Mouse (Mus musculus): Measurements from ENCODE around the gene Kcnk4.

Gene Kcnk4

GRCm38 (mm10) chr19:6940396-6941351 is 6.4 kb upstream of the Kcnk4 start:
- in situ Hi-C loops (cut with MboI, MseI), result no loop called here

GRCm38 (mm10) chr19:6939106-6940002 is 5.0 kb upstream of the Kcnk4 start:
- in situ Hi-C loops (cut with MboI, MseI), result loop anchor here in 1 of 2 experiments (10.0 kb wide), 1 partner anchor 255 kb away; no protein-coding TSS in a partner anchor

GRCm38 (mm10) chr19:6937541-6938465 is 3.5 kb upstream of the Kcnk4 start:
- in situ Hi-C loops (cut with MboI, MseI), result loop anchor here in 1 of 2 experiments (10.0 kb wide), 1 partner anchor 253 kb away; no protein-coding TSS in a partner anchor

GRCm38 (mm10) chr19:6936299-6936698 is 2.0 kb upstream of the Kcnk4 start:
- in situ Hi-C loops (cut with MboI, MseI), result loop anchor here in 1 of 2 experiments (10.0 kb wide), 1 partner anchor 251 kb away; no protein-coding TSS in a partner anchor

GRCm38 (mm10) chr19:6933436-6934194 is 700 bp downstream of the Kcnk4 start:
- in situ Hi-C loops (cut with MboI, MseI), result loop anchor here in 1 of 2 experiments (10.0 kb wide), 1 partner anchor 249 kb away; no protein-coding TSS in a partner anchor

GRCm38 (mm10) chr19:6933102-6933435 is 1.2 kb downstream of the Kcnk4 start:
- in situ Hi-C loops (cut with MboI, MseI), result loop anchor here in 1 of 2 experiments (10.0 kb wide), 1 partner anchor 248 kb away; no protein-coding TSS in a partner anchor

- in situ Hi-C loops (cut with MboI, MseI), result loop anchor here in 1 of 2 experiments (10.0 kb wide), 1 partner anchor 247 kb away; no protein-coding TSS in a partner anchor
Observed at GRCm38 (mm10) chr19:6932018-6932417, 2.3 kb downstream of the Kcnk4 start.

GRCm38 (mm10) chr19:6931002-6931401 is 3.3 kb downstream of the Kcnk4 start:
- in situ Hi-C loops (cut with MboI, MseI), result loop anchor here in 1 of 2 experiments (10.0 kb wide), 1 partner anchor 246 kb away; no protein-coding TSS in a partner anchor

GRCm38 (mm10) chr19:6928080-6928479 is 6.2 kb downstream of the Kcnk4 start:
- in situ Hi-C loops (cut with MboI, MseI), result no loop called here

GRCm38 (mm10) chr19:6926559-6927255 is 7.6 kb downstream of the Kcnk4 start:
- in situ Hi-C loops (cut with MboI, MseI), result no loop called here

- in situ Hi-C loops (cut with MboI, MseI), result no loop called here
Observed at GRCm38 (mm10) chr19:6925611-6926329, 8.5 kb downstream of the Kcnk4 start.

- in situ Hi-C loops (cut with MboI, MseI), result no loop called here
Observed at GRCm38 (mm10) chr19:6925307-6925573, 9.1 kb downstream of the Kcnk4 start, which contains the start of gene Catsperz. Gene Catsperz (minus strand): TSS chr19:6925380.

GRCm38 (mm10) chr19:6924461-6925306 is 9.6 kb downstream of the Kcnk4 start:
- in situ Hi-C loops (cut with MboI, MseI), result loop anchor here in 1 of 2 experiments (5.0 kb wide), 1 partner anchor 48 kb away; the partner anchor contains the start of gene Ppp1r14b

- in situ Hi-C loops (cut with MboI, MseI), result loop anchor here in 1 of 2 experiments (5.0 kb wide), 1 partner anchor 49 kb away; the partner anchor contains the start of gene Ppp1r14b
Observed at GRCm38 (mm10) chr19:6922901-6923735, 11.2 kb downstream of the Kcnk4 start.

GRCm38 (mm10) chr19:6921647-6922567 is 12.4 kb downstream of the Kcnk4 start, which contains the start of gene Esrra:
Gene Esrra (minus strand): TSS chr19:6921813.
- in situ Hi-C loops (cut with MboI, MseI), result loop anchor here in 1 of 2 experiments (5.0 kb wide), 1 partner anchor 50 kb away; the partner anchor contains the start of gene Ppp1r14b

Data from T-helper 17 cell (primary cell).